Mouse (Mus musculus): ENCODE data around the gene Zfp212. TPM values are rescaled to one million over a fixed set of nuclear protein-coding genes. Genes with fewer than 3 reads are reported as not detected.

Zfp212 gene
- polyA plus RNA-seq, 1 experiment from 2014 or later, result 16.2 TPM

DNA sequence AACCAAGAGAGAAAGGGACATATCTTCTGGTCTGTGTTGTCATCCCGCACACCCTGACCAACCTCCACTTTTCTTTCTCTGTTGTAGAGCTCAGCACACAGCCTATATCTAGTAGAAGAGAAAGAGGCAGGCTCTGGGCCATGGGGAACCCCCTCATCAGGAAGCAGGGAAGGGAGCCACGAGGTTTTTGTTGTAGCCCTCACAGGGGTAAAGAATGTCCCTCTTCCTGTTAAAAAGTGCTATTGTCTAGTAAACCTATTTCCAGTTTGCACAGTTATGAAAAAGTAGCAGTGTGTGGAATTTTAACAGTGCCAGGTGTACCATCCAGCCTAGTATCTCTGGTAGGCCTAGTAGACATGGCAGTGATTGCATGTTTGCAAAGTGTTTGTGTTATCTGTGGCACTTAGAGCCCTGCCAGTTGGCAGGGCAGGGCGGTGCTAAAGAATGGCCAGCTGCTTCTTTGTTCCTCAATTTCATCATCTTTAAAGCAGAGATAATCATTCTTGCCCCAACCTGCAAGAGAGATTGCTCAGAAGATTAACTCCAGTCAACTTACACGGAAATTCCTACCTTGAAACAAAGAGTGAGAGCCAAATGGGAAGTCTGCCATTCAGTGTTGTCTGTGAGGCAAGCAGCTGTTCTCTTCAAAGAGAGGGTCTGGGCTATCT is 41.1 kb upstream of the Zfp212 start:
- WGBS, result 62% methylated on average over 4 of the region's 4 CpGs
- Histone ChIP-seq H3K27ac (ENCODE audit: low read depth) (no peak overlapping the region), H3K9ac (peak overlapping the region; percentile 88), H3K4me2 (peak overlapping the region; percentile 95), H3K36me3 (ENCODE audit: insufficient read depth) (peaks cover 47% of the 10 kb centered on the region), H3K4me1 (ENCODE audit: insufficient read depth) (peaks cover 8% of the 10 kb centered on the region; the same call in 1 of the 2 replicates), H3K4me3 (ENCODE audit: low read depth, low read length) (peak overlapping the region; percentile 87), H3K27me3 (ENCODE audit: insufficient read depth, low read length) (no peaks in the 10 kb centered on the region), H3K9me3 (ENCODE audit: low read depth, low read length) (no peaks in the 10 kb centered on the region)
- DNase-seq (no peak), ATAC-seq (ENCODE audit: insufficient read depth) (no peak)
- no peak for TF ChIP-seq CTCF (IDR thresholded peaks at IDR 0.05; ENCODE audit: low read depth)

DNA sequence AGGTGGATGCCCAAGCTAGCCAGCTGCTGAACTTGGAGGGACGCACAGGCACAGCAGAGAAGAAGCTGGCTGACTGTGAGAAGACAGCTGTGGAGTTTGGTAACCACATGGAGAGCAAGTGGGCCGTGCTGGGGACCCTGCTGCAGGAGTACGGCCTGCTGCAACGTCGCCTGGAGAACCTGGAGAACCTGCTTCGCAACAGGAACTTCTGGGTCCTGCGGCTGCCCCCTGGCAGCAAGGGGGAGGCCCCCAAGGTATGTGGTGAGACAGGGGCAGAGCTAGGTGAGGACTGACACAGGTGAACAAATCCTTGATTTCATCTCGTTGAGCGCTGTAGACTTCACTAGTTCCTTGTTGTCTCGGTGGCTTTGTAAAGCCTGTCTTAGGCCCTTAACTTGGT is 40.1 kb upstream of the Zfp212 start:
- Histone ChIP-seq H3K4me2 (no peak overlapping the region), H3K27me3 (ENCODE audit: insufficient read depth, low read length) (no peaks in the 10 kb centered on the region), H3K36me3 (ENCODE audit: insufficient read depth) (peaks cover 56% of the 10 kb centered on the region), H3K9me3 (ENCODE audit: low read depth, low read length) (no peaks in the 10 kb centered on the region), H3K4me3 (ENCODE audit: low read depth, low read length) (no peak overlapping the region), H3K4me1 (ENCODE audit: insufficient read depth) (peaks cover 8% of the 10 kb centered on the region; the same call in 1 of the 2 replicates), H3K27ac (ENCODE audit: low read depth) (no peak overlapping the region), H3K9ac (no peak overlapping the region)
- ATAC-seq (ENCODE audit: insufficient read depth) (no peak), DNase-seq (no peak)
- TF ChIP-seq CTCF (IDR thresholded peaks at IDR 0.05; ENCODE audit: low read depth), result no peak
- 85% methylated on average over 10 of the region's 10 CpGs for WGBS

DNA sequence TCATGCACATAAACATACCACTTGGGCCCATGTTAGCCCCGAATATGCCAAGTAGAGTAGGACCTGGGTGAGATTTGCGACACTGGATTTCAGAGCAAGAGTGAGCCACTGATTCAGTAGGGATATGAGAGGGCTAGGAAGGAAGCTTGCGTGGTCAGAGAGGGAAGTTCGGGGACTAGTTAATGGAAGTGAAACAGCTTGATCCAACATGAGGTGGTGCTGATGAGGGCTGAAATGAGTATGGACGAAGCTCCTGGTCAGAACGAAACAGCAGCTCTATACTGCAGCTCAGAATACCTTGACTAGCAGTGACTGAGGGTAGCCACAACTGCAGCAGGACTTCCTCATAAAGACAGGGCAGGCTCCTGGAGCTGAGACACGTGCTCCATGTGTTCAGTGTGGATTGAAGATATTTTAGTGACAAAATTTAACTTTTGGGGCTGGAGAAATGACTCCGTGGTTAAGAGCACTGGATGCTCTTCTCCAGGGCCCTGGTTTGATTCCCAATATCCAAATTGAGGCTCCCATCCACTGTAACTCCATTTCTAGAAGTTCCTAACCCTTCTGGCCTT is 31.4 kb upstream of the Zfp212 start:
- 82% methylated on average over 8 of the region's 8 CpGs for WGBS
- peaks cover 64% of the 10 kb centered on the region for H3K36me3 ChIP-seq (ENCODE audit: insufficient read depth)

DNA sequence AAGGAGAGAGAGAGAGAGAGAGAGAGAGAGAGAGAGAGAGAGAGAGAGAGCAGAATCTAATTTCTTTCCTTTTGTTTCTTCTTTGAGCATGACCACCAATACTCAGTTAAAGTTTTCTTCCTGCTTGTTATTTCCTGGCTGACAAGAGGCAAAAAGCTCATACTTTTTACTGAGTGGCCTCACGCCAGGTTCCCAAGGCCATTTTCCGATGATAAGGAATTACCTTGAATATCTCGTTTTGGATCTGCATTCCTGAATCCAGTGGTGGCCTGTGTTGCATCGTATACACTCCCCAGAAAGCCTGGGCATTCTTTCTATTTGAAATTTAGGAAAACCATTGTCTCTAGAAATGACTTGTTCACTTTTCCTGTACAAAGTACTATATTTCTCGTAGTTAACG is 20.9 kb upstream of the Zfp212 start:
- no peak overlapping the region for H3K27ac ChIP-seq (ENCODE audit: low read depth)
- WGBS, result 92% methylated on average over 6 of the region's 6 CpGs

More for the DNA sequence above, 31.4 kb upstream of the Zfp212 start:
- no peak for TF ChIP-seq CTCF (IDR thresholded peaks at IDR 0.05; ENCODE audit: low read depth)
- Histone ChIP-seq H3K27me3 (ENCODE audit: insufficient read depth, low read length) (no peaks in the 10 kb centered on the region), H3K4me3 (ENCODE audit: low read depth, low read length) (no peak overlapping the region), H3K9ac (no peak overlapping the region), H3K4me1 (ENCODE audit: insufficient read depth) (no peaks in the 10 kb centered on the region), H3K27ac (ENCODE audit: low read depth) (no peak overlapping the region), H3K4me2 (no peak overlapping the region), H3K9me3 (ENCODE audit: low read depth, low read length) (no peaks in the 10 kb centered on the region)
- ATAC-seq (ENCODE audit: insufficient read depth) (no peak), DNase-seq (no peak)

DNA sequence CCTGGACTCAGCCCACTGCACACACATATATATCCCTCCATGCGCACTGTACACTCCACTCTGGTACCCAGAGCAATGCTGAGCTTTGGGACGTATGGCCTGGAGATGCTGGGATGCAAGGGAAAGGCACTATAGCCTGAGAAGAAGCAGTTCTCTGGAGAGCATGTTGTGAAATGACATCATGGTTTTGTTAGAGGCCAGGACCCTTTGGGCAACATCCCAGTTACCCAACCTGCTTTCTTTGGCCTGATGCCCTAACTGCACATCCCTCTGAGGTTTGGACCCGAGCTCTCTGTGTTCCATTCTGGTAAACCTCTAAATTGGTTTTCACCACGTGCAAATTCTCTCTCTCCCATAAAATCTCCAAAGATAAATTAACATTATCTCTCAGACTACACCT is 16.7 kb upstream of the Zfp212 start:
- Histone ChIP-seq H3K4me2 (no peak overlapping the region), H3K9me3 (ENCODE audit: low read depth, low read length) (no peaks in the 10 kb centered on the region; the same call in 1 of the 2 replicates), H3K4me1 (ENCODE audit: insufficient read depth) (no peaks in the 10 kb centered on the region), H3K4me3 (ENCODE audit: low read depth, low read length) (no peak overlapping the region), H3K27ac (ENCODE audit: low read depth) (no peak overlapping the region), H3K27me3 (ENCODE audit: insufficient read depth, low read length) (no peaks in the 10 kb centered on the region), H3K36me3 (ENCODE audit: insufficient read depth) (peaks cover 85% of the 10 kb centered on the region), H3K9ac (no peak overlapping the region)
- no peak for ATAC-seq (ENCODE audit: insufficient read depth)
- DNase-seq, result no peak
- 80% methylated on average over 4 of the region's 4 CpGs for WGBS
- TF ChIP-seq CTCF (IDR thresholded peaks at IDR 0.05; ENCODE audit: low read depth), result no peak

More for the DNA sequence above, 20.9 kb upstream of the Zfp212 start:
- H3K4me1 ChIP-seq (ENCODE audit: insufficient read depth), result no peaks in the 10 kb centered on the region
- no peak overlapping the region for H3K4me2 ChIP-seq
- no peaks in the 10 kb centered on the region; the same call in 1 of the 2 replicates for H3K9me3 ChIP-seq (ENCODE audit: low read depth, low read length)
- no peak for ATAC-seq (ENCODE audit: insufficient read depth)
- no peak overlapping the region for H3K9ac ChIP-seq
- no peak for TF ChIP-seq CTCF (IDR thresholded peaks at IDR 0.05; ENCODE audit: low read depth)
- H3K4me3 ChIP-seq (ENCODE audit: low read depth, low read length), result no peak overlapping the region
- DNase-seq, result no peak
- H3K27me3 ChIP-seq (ENCODE audit: insufficient read depth, low read length), result no peaks in the 10 kb centered on the region
- H3K36me3 ChIP-seq (ENCODE audit: insufficient read depth), result peaks cover 66% of the 10 kb centered on the region

DNA sequence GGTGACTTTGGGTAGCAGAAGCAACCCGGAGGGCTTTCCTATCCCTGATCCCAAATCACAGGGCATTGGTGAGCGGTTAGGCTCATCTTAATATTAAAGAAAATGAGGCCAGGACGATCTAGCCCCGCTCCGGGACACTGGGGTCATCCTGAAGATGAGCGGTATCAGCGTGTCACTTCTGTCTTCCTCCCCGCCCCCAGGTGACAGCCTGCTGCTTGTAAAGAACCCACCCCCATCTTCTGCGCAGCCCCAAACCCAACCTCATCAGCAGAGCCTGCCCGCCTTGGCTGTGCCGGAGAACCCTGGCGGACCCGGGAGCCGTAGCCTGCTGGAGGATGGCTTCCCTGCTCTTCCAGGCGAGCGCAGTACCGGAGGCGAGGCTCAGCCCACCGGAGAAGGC is 15.9 kb upstream of the Zfp212 start:
- H3K4me1 ChIP-seq (ENCODE audit: insufficient read depth), result no peaks in the 10 kb centered on the region
- H3K4me3 ChIP-seq (ENCODE audit: low read depth, low read length), result no peak overlapping the region
- H3K9ac ChIP-seq, result no peak overlapping the region
- ATAC-seq (ENCODE audit: insufficient read depth), result no peak
- TF ChIP-seq CTCF (IDR thresholded peaks at IDR 0.05; ENCODE audit: low read depth), result no peak
- 59% methylated on average over 19 of the region's 19 CpGs for WGBS
- DNase-seq, result no peak
- H3K36me3 ChIP-seq (ENCODE audit: insufficient read depth), result peaks cover 77% of the 10 kb centered on the region
- no peak overlapping the region for H3K4me2 ChIP-seq
- H3K9me3 ChIP-seq (ENCODE audit: low read depth, low read length), result no peaks in the 10 kb centered on the region; the same call in 1 of the 2 replicates
- no peak overlapping the region for H3K27ac ChIP-seq (ENCODE audit: low read depth)
- no peaks in the 10 kb centered on the region for H3K27me3 ChIP-seq (ENCODE audit: insufficient read depth, low read length)

DNA sequence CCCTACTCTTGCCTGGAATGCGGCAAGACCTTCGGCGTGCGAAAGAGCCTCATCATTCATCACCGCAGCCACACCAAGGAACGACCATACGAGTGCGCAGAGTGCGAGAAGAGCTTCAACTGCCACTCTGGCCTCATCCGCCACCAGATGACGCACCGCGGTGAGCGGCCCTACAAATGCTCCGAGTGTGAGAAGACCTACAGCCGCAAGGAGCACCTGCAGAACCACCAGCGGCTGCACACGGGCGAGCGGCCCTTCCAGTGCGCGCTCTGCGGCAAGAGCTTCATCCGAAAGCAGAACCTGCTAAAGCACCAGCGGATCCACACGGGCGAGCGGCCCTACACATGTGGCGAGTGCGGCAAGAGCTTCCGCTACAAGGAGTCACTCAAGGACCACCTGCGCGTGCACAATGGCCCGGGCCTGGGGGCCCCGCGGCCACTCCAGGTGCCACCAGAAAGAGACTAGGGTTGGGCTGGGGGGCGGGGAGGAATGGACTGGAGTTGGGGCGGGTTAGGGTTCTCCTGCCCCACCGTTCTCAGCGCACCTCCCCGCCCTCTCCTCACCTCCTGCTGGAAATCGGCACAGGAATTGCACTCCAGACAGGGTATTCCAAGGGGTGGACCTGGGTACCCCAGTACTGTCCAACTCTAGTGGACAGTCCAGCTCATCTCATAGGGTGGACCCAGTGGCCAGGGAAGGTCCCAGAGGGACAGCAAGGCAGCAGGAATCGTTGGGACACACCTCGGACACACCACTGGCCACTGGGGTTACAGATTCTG is 15.2 kb upstream of the Zfp212 start:
- Histone ChIP-seq H3K36me3 (ENCODE audit: insufficient read depth) (peaks cover 71% of the 10 kb centered on the region), H3K9me3 (ENCODE audit: low read depth, low read length) (no peaks in the 10 kb centered on the region; the same call in 1 of the 2 replicates), H3K27me3 (ENCODE audit: insufficient read depth, low read length) (no peaks in the 10 kb centered on the region), H3K4me1 (ENCODE audit: insufficient read depth) (no peaks in the 10 kb centered on the region), H3K4me3 (ENCODE audit: low read depth, low read length) (no peak overlapping the region), H3K4me2 (no peak overlapping the region), H3K27ac (ENCODE audit: low read depth) (no peak overlapping the region), H3K9ac (no peak overlapping the region)
- ATAC-seq (ENCODE audit: insufficient read depth) (no peak), DNase-seq (no peak)
- WGBS, result 71% methylated on average over 44 of the region's 44 CpGs
- TF ChIP-seq CTCF (IDR thresholded peaks at IDR 0.05; ENCODE audit: low read depth), result no peak

All from lung, embryonic 14.5 days (tissue).